Mouse (Mus musculus) lung, embryonic 15.5 days (tissue): ENCODE measurements at regions not wholly inside any gene's neighbourhood (a gene's known extent, or its start where the extent isn't known, plus 50 kb on each side); places are given as distances from the start of the nearest gene placed in this dataset.

ENCODE experiments used
- ATAC-seq: fragments of 200-750 bp; cut with Nextera tagmentation; 2 replicates; pipeline ENCODE4 v1.8.0; 2017; ENCODE audit warnings: moderate number of reproducible peaks, borderline replicate concordance; ENCODE audit not compliant: low FRiP score, low TSS enrichment; ENCODE audit errors: extremely low read depth
- H3K27ac ChIP-seq: fragments of 300-500 bp; sonication (generic); 2 replicates; pipeline ENCODE4 v1.5.1; 2015; ENCODE audit warnings: moderate library complexity, mild to moderate bottlenecking, inconsistent platforms
- H3K27me3 ChIP-seq: fragments of 300-500 bp; sonication (generic); 2 replicates; pipeline ENCODE4 v1.6.1; 2015; ENCODE audit warnings: inconsistent platforms
- H3K36me3 ChIP-seq: fragments of 300-500 bp; sonication (generic); 2 replicates; pipeline ENCODE4 v1.6.1; 2015; ENCODE audit warnings: inconsistent platforms
- H3K4me1 ChIP-seq: fragments of 300-500 bp; sonication (generic); 2 replicates; pipeline ENCODE4 v1.6.1; 2015; ENCODE audit warnings: inconsistent platforms
- H3K4me2 ChIP-seq: fragments of 300-500 bp; sonication (generic); 2 replicates; pipeline ENCODE4 v1.6.1; 2015; ENCODE audit warnings: inconsistent platforms, mild to moderate bottlenecking, moderate library complexity
- H3K4me3 ChIP-seq: fragments of 300-500 bp; sonication (generic); 2 replicates; pipeline ENCODE4 v1.5.1; 2015; ENCODE audit warnings: mild to moderate bottlenecking, inconsistent platforms
- H3K9ac ChIP-seq: fragments of 300-500 bp; sonication (generic); 2 replicates; pipeline ENCODE4 v1.6.1; 2015; ENCODE audit warnings: inconsistent platforms
- H3K9me3 ChIP-seq: fragments of 300-500 bp; sonication (generic); 2 replicates; pipeline ENCODE4 v1.6.1; 2016; ENCODE audit warnings: inconsistent platforms
- WGBS: fragments of 180-500 bp; shearing (Covaris S2); methylation state at CpG from one replicate; pipeline ENCODE4 v1.1.7; 2015; 5-methylcytosine and 5-hydroxymethylcytosine counted together

GRCm38 (mm10) chr11:19718165-19718564, 206.0 kb upstream of the Spred2 start:
- Histone ChIP-seq H3K27me3 (no peaks in the 10 kb centered on the region), H3K9ac (no peak overlapping the region), H3K4me1 (0 out of 2 replicates have a peak, but pooled peaks cover 2% of the 10 kb centered on the region), H3K4me2 (no peak overlapping the region), H3K9me3 (no peaks in the 10 kb centered on the region), H3K27ac (no peak overlapping the region), H3K4me3 (no peak overlapping the region), H3K36me3 (no peaks in the 10 kb centered on the region)
- ATAC-seq, result no peak
- WGBS, result 92% methylated on average over 9 of the region's 9 CpGs

GRCm38 (mm10) chr11:19729031-19729430, 195.1 kb upstream of the Spred2 start:
- Histone ChIP-seq H3K9ac (no peak overlapping the region), H3K27ac (no peak overlapping the region), H3K36me3 (no peaks in the 10 kb centered on the region), H3K4me1 (no peaks in the 10 kb centered on the region), H3K4me2 (no peak overlapping the region), H3K27me3 (no peaks in the 10 kb centered on the region), H3K4me3 (no peak overlapping the region), H3K9me3 (no peaks in the 10 kb centered on the region)
- no peak for ATAC-seq
- WGBS, result 73% methylated on average over 8 of the region's 8 CpGs

GRCm38 (mm10) chr11:19730747-19731146, 193.4 kb upstream of the Spred2 start:
- Histone ChIP-seq H3K9me3 (no peaks in the 10 kb centered on the region), H3K27ac (no peak overlapping the region), H3K4me2 (no peak overlapping the region), H3K9ac (no peak overlapping the region), H3K27me3 (no peaks in the 10 kb centered on the region), H3K36me3 (no peaks in the 10 kb centered on the region), H3K4me3 (no peak overlapping the region), H3K4me1 (no peaks in the 10 kb centered on the region)
- 91% methylated on average over 5 of the region's 5 CpGs for WGBS
- ATAC-seq, result no peak

GRCm38 (mm10) chr11:19736076-19736475, 188.1 kb upstream of the Spred2 start:
- H3K9me3 ChIP-seq, result no peaks in the 10 kb centered on the region
- H3K27ac ChIP-seq, result no peak overlapping the region
- no peak overlapping the region for H3K4me2 ChIP-seq
- H3K27me3 ChIP-seq, result no peaks in the 10 kb centered on the region
- no peaks in the 10 kb centered on the region for H3K36me3 ChIP-seq
- 71% methylated on average over 7 of the region's 7 CpGs for WGBS
- H3K9ac ChIP-seq, result no peak overlapping the region
- H3K4me1 ChIP-seq, result peaks cover 36% of the 10 kb centered on the region
- ATAC-seq, result no peak
- no peak overlapping the region for H3K4me3 ChIP-seq

GRCm38 (mm10) chr11:19736926-19737325, 187.2 kb upstream of the Spred2 start:
- no peak overlapping the region for H3K4me3 ChIP-seq
- ATAC-seq, result no peak
- H3K27ac ChIP-seq, result no peak overlapping the region
- H3K27me3 ChIP-seq, result no peaks in the 10 kb centered on the region
- peaks cover 36% of the 10 kb centered on the region for H3K4me1 ChIP-seq
- no peaks in the 10 kb centered on the region for H3K36me3 ChIP-seq
- no peak overlapping the region for H3K9ac ChIP-seq
- no peak overlapping the region for H3K4me2 ChIP-seq
- WGBS, result 53% methylated on average over 7 of the region's 7 CpGs
- H3K9me3 ChIP-seq, result no peaks in the 10 kb centered on the region

GRCm38 (mm10) chr11:19737331-19737730, 186.8 kb upstream of the Spred2 start:
- H3K4me2 ChIP-seq, result no peak overlapping the region
- H3K9ac ChIP-seq, result no peak overlapping the region
- H3K27me3 ChIP-seq, result no peaks in the 10 kb centered on the region
- H3K4me1 ChIP-seq, result peaks cover 36% of the 10 kb centered on the region
- no peak for ATAC-seq
- WGBS, result 36% methylated on average over 5 of the region's 5 CpGs
- no peaks in the 10 kb centered on the region for H3K36me3 ChIP-seq
- H3K4me3 ChIP-seq, result no peak overlapping the region
- 0 out of 2 replicates have a peak overlapping the region, but pooled peaks have one; percentile 26 for H3K27ac ChIP-seq
- H3K9me3 ChIP-seq, result no peaks in the 10 kb centered on the region

- Histone ChIP-seq H3K4me3 (no peak overlapping the region), H3K27me3 (no peaks in the 10 kb centered on the region), H3K9ac (no peak overlapping the region), H3K36me3 (no peaks in the 10 kb centered on the region), H3K4me2 (no peak overlapping the region), H3K9me3 (no peaks in the 10 kb centered on the region), H3K27ac (peak overlapping the region; percentile 26; the same call in 1 of the 2 replicates), H3K4me1 (peaks cover 36% of the 10 kb centered on the region)
- ATAC-seq, result peak; percentile 47; the same call in 1 of the 2 replicates
- 53% methylated on average over 5 of the region's 5 CpGs for whole genome bisulfite sequencing
Observed at GRCm38 (mm10) chr11:19737807-19738206, 186.4 kb upstream of the Spred2 start.

- no peaks in the 10 kb centered on the region for H3K9me3 ChIP-seq
- H3K4me3 ChIP-seq, result no peak overlapping the region
- no peaks in the 10 kb centered on the region for H3K27me3 ChIP-seq
- H3K4me2 ChIP-seq, result no peak overlapping the region
- WGBS, result 23% methylated on average over 9 of the region's 9 CpGs
- peak; percentile 55; the same call in 1 of the 2 replicates for ATAC-seq
- peak overlapping the region; percentile 62 for H3K27ac ChIP-seq
- no peaks in the 10 kb centered on the region for H3K36me3 ChIP-seq
- H3K9ac ChIP-seq, result no peak overlapping the region
- peaks cover 36% of the 10 kb centered on the region for H3K4me1 ChIP-seq
Observed at GRCm38 (mm10) chr11:19739527-19740151, 184.5 kb upstream of the Spred2 start.

GRCm38 (mm10) chr11:19740562-19740961, 183.6 kb upstream of the Spred2 start:
- no peak overlapping the region for H3K4me2 ChIP-seq
- H3K9me3 ChIP-seq, result no peaks in the 10 kb centered on the region
- ATAC-seq, result no peak
- peaks cover 36% of the 10 kb centered on the region for H3K4me1 ChIP-seq
- peak overlapping the region; percentile 62; the same call in 1 of the 2 replicates for H3K27ac ChIP-seq
- WGBS, result 85% methylated on average over 3 of the region's 3 CpGs
- no peaks in the 10 kb centered on the region for H3K27me3 ChIP-seq
- H3K4me3 ChIP-seq, result no peak overlapping the region
- H3K9ac ChIP-seq, result no peak overlapping the region
- H3K36me3 ChIP-seq, result no peaks in the 10 kb centered on the region

GRCm38 (mm10) chr11:19747097-19747972, 176.8 kb upstream of the Spred2 start:
- Histone ChIP-seq H3K27me3 (no peaks in the 10 kb centered on the region), H3K4me2 (0 out of 2 replicates have a peak overlapping the region, but pooled peaks have one; percentile 16), H3K9me3 (no peaks in the 10 kb centered on the region), H3K36me3 (no peaks in the 10 kb centered on the region), H3K27ac (no peak overlapping the region), H3K4me3 (no peak overlapping the region), H3K4me1 (peaks cover 20% of the 10 kb centered on the region), H3K9ac (no peak overlapping the region)
- ATAC-seq, result no peak
- 33% methylated on average over 11 of the region's 11 CpGs for WGBS

- 28% methylated on average over 14 of the region's 14 CpGs for WGBS
- ATAC-seq, result peak; percentile 80; the same call in 1 of the 2 replicates
- H3K27me3 ChIP-seq, result no peaks in the 10 kb centered on the region
- no peaks in the 10 kb centered on the region for H3K9me3 ChIP-seq
- no peak overlapping the region for H3K27ac ChIP-seq
- no peaks in the 10 kb centered on the region for H3K36me3 ChIP-seq
- H3K4me1 ChIP-seq, result peaks cover 20% of the 10 kb centered on the region
- no peak overlapping the region for H3K9ac ChIP-seq
- H3K4me3 ChIP-seq, result no peak overlapping the region
- 0 out of 2 replicates have a peak overlapping the region, but pooled peaks have one; percentile 16 for H3K4me2 ChIP-seq
Observed at GRCm38 (mm10) chr11:19747973-19748559, 176.1 kb upstream of the Spred2 start.

- H3K27me3 ChIP-seq, result no peaks in the 10 kb centered on the region
- WGBS, result 79% methylated on average over 4 of the region's 4 CpGs
- ATAC-seq, result no peak
- 0 out of 2 replicates have a peak, but pooled peaks cover 5% of the 10 kb centered on the region for H3K4me1 ChIP-seq
- no peak overlapping the region for H3K27ac ChIP-seq
- H3K4me3 ChIP-seq, result no peak overlapping the region
- no peaks in the 10 kb centered on the region for H3K9me3 ChIP-seq
- no peaks in the 10 kb centered on the region for H3K36me3 ChIP-seq
- H3K4me2 ChIP-seq, result no peak overlapping the region
- no peak overlapping the region for H3K9ac ChIP-seq
Observed at GRCm38 (mm10) chr11:19758892-19759291, 165.3 kb upstream of the Spred2 start.
